Mouse (Mus musculus): Measurements from ENCODE around the gene Becn1. TPM values are rescaled to one million over a fixed set of nuclear protein-coding genes. Genes with fewer than 3 reads are reported as not detected.
A peak's percentile ranks its signal among the peaks of the same experiment; 100 is the strongest.

Becn1 gene
- total and polyA plus RNA-seq, 3 experiments, result 122 to 167 TPM; not detected in 1

DNA sequence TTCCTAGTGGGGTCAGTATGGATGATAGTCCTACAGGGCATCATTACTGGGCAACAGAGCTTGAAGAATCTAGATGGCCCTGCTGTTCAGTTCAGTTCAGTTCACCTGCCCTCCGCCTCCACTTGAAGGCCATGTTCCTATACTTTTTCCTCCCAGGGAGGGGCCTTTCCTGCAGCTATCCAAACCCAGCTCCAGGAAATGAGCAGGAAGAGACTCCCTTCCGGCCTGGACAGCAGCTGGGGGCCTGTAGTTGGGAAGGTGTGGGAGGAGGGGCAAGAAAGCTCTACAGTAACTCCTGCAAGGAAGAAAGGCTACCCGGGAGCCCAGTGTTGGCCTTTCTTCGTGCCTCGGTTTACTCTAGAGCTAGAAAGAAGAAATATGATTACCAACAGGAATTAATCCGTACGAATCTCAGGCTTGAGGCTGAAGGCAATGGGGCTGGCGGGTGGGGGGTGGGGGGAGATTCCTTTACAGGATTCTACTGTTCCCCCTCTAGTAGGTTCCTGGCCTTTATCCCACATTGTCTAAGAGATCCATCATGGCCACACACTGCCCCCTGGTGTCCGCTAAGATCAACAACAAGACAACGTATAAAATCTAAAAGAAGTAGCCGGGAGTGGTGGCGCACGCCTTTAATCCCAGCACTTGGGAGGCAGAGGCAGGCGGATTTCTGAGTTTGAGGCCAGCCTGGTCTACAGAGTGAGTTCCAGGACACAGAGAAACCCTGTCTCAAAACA lies 53.7 kb downstream of the Becn1 start:
- no peak for TF ChIP-seq TBP (IDR thresholded peaks at IDR 0.05; ENCODE audit: low read depth, low read length)
- TF ChIP-seq RAD21 (IDR thresholded peaks at IDR 0.05; ENCODE audit: low read depth, low read length), result peak; percentile 79
- no peak for TF ChIP-seq TAL1 (IDR thresholded peaks at IDR 0.05; ENCODE audit: low read length)
- TF ChIP-seq GATA1 (IDR thresholded peaks at IDR 0.05; ENCODE audit: low read depth, low read length), result no peak
- TF ChIP-seq USF2 (IDR thresholded peaks at IDR 0.05; ENCODE audit: borderline replicate concordance in 1 of 2, insufficient read depth in 1 of 2, low read depth in 1 of 2, low read length in 2 of 2), result no peak
- TF ChIP-seq ZKSCAN1 (IDR thresholded peaks at IDR 0.05; ENCODE audit: low read depth, low read length), result no peak
- TF ChIP-seq POLR2AphosphoS2 (IDR thresholded peaks at IDR 0.05; ENCODE audit: low read length), result no peak
- no peak for TF ChIP-seq SIN3A (IDR thresholded peaks at IDR 0.05; ENCODE audit: low read length)
- TF ChIP-seq CTCF (IDR thresholded peaks at IDR 0.05 in 2 of 3, conservative IDR thresholded peaks at IDR 0.05 in 1 of 3; ENCODE audit: control insufficient read depth in 1 of 3, insufficient read depth in 1 of 3, low read depth in 2 of 3, low read length in 3 of 3, poor library complexity in 1 of 3, severe bottlenecking in 1 of 3), result peak; percentile 39 to 82 (median 80); a peak in 5 of 6 replicates
- peak; percentile 86 for TF ChIP-seq ZC3H11A (IDR thresholded peaks at IDR 0.05; ENCODE audit: low read depth, low read length)
- no peak for TF ChIP-seq ZMIZ1 (IDR thresholded peaks at IDR 0.05; ENCODE audit: low read depth, low read length)
- peak; percentile 91 for TF ChIP-seq SMC3 (IDR thresholded peaks at IDR 0.05; ENCODE audit: low read depth, low read length)
- no peak for TF ChIP-seq JUND (IDR thresholded peaks at IDR 0.05; ENCODE audit: low read depth, low read length)
- no peak for TF ChIP-seq CHD1 (IDR thresholded peaks at IDR 0.05; ENCODE audit: low read depth, low read length)
- TF ChIP-seq EP300 (IDR thresholded peaks at IDR 0.05; ENCODE audit: low read depth in 1 of 2, low read length in 2 of 2), result no peak
- Histone ChIP-seq H3K27ac (ENCODE audit: control insufficient read depth, low read depth, low read length) (no peak overlapping the region), H3K27me3 (ENCODE audit: control insufficient read depth in 1 of 2, insufficient read depth in 2 of 2, low read length in 2 of 2) (peaks cover 0 to 1% of the 10 kb centered on the region in 2 experiments; a peak in 1 of 4 replicates), H3K9me3 (replicated peaks; ENCODE audit: insufficient read depth, low read length) (no peaks in the 10 kb centered on the region), H3K4me3 (ENCODE audit: control insufficient read depth in 1 of 2, insufficient read depth in 1 of 2, low read depth in 2 of 2, low read length in 2 of 2) (no peak overlapping the region), H3K79me2 (ENCODE audit: control insufficient read depth, insufficient read depth, low read length, poor library complexity) (no peaks in the 10 kb centered on the region), H3K9ac (ENCODE audit: control insufficient read depth, low read depth, low read length, poor library complexity, severe bottlenecking) (no peak overlapping the region), H3K4me1 (ENCODE audit: control insufficient read depth in 1 of 2, insufficient read depth in 2 of 2, low read length in 2 of 2) (peaks cover 0 to 6% of the 10 kb centered on the region in 2 experiments; a peak in 2 of 4 replicates), H3K36me3 (ENCODE audit: control insufficient read depth in 1 of 2, insufficient read depth in 2 of 2, low read length in 2 of 2) (peaks cover 0 to 4% of the 10 kb centered on the region in 2 experiments; a peak in 1 of 4 replicates)
- DNase-seq (ENCODE audit: low read depth, low spot score), result peak; percentile 88

DNA sequence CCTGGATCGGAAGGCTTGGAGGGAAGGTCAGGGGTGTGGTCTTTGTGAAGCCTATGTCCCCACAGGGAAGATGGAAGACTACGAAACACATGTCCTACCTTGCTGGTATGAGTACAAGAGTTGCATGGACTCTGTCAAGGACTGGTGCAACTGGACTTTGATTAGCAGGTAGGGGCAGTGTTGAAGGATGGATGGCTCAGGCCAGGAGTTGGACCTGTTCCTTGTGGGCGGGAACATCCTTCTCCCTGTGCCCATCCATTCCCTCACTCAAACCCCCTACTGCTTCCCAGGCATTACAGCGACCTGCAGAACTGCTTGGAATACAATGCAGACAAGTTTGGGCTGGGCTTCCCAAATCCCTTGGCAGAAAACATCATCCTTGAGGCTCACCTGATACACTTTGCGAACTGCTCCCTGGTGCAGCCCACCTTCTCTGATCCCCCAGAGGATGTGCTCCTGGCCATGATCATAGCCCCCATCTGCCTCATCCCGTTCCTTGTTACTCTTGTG lies 54.5 kb downstream of the Becn1 start:
- TF ChIP-seq ZMIZ1 (IDR thresholded peaks at IDR 0.05; ENCODE audit: low read depth, low read length), result no peak
- no peak for TF ChIP-seq MAX (IDR thresholded peaks at IDR 0.05; ENCODE audit: low read length)
- no peak for TF ChIP-seq TAL1 (IDR thresholded peaks at IDR 0.05; ENCODE audit: low read length)
- no peak for TF ChIP-seq ELF1 (IDR thresholded peaks at IDR 0.05; ENCODE audit: low read depth, low read length)
- TF ChIP-seq POLR2A (IDR thresholded peaks at IDR 0.05; ENCODE audit: control insufficient read depth in 1 of 2, insufficient read depth in 1 of 2, low read depth in 1 of 2, low read length in 2 of 2, poor library complexity in 1 of 2), result no peak
- no peak for TF ChIP-seq MEF2A (IDR thresholded peaks at IDR 0.05; ENCODE audit: extremely low read depth, insufficient replicate concordance, low read depth, low read length, poor library complexity, severe bottlenecking)
- no peak for TF ChIP-seq CTCF (IDR thresholded peaks at IDR 0.05 in 2 of 3, conservative IDR thresholded peaks at IDR 0.05 in 1 of 3; ENCODE audit: control insufficient read depth in 1 of 3, insufficient read depth in 1 of 3, low read depth in 2 of 3, low read length in 3 of 3, poor library complexity in 1 of 3, severe bottlenecking in 1 of 3)
- TF ChIP-seq TCF12 (IDR thresholded peaks at IDR 0.05; ENCODE audit: low read depth, low read length), result no peak
- TF ChIP-seq MYB (IDR thresholded peaks at IDR 0.05; ENCODE audit: low read depth, low read length), result no peak
- TF ChIP-seq EP300 (IDR thresholded peaks at IDR 0.05; ENCODE audit: low read depth in 1 of 2, low read length in 2 of 2), result no peak
- TF ChIP-seq SMC3 (IDR thresholded peaks at IDR 0.05; ENCODE audit: low read depth, low read length), result no peak
- TF ChIP-seq MYC (IDR thresholded peaks at IDR 0.05; ENCODE audit: low read depth, low read length), result no peak
- no peak for TF ChIP-seq POLR2AphosphoS5 (IDR thresholded peaks at IDR 0.05; ENCODE audit: borderline replicate concordance, low read depth, low read length)
- no peak for TF ChIP-seq USF1 (IDR thresholded peaks at IDR 0.05; ENCODE audit: low read depth, low read length)
- no peak for TF ChIP-seq KAT2A (conservative IDR thresholded peaks at IDR 0.05; ENCODE audit: low read depth, low read length)
- no peak for TF ChIP-seq ZKSCAN1 (IDR thresholded peaks at IDR 0.05; ENCODE audit: low read depth, low read length)
- TF ChIP-seq MXI1 (IDR thresholded peaks at IDR 0.05; ENCODE audit: low read depth, low read length), result no peak
- TF ChIP-seq MAZ (IDR thresholded peaks at IDR 0.05; ENCODE audit: low read depth, low read length), result no peak
- no peak for TF ChIP-seq E2F4 (IDR thresholded peaks at IDR 0.05; ENCODE audit: borderline replicate concordance, low read depth, low read length)
- Histone ChIP-seq H3K4me3 (ENCODE audit: control insufficient read depth in 1 of 2, insufficient read depth in 1 of 2, low read depth in 2 of 2, low read length in 2 of 2) (no peak overlapping the region), H3K4me1 (ENCODE audit: control insufficient read depth in 1 of 2, insufficient read depth in 2 of 2, low read length in 2 of 2) (peaks cover 0 to 6% of the 10 kb centered on the region in 2 experiments; a peak in 2 of 4 replicates), H3K27me3 (ENCODE audit: control insufficient read depth in 1 of 2, insufficient read depth in 2 of 2, low read length in 2 of 2) (peaks cover 0 to 4% of the 10 kb centered on the region in 2 experiments; a peak in 2 of 4 replicates), H3K36me3 (ENCODE audit: control insufficient read depth in 1 of 2, insufficient read depth in 2 of 2, low read length in 2 of 2) (peaks cover 0 to 2% of the 10 kb centered on the region in 2 experiments; a peak in 1 of 4 replicates), H3K9ac (ENCODE audit: control insufficient read depth, low read depth, low read length, poor library complexity, severe bottlenecking) (no peak overlapping the region), H3K9me3 (replicated peaks; ENCODE audit: insufficient read depth, low read length) (no peaks in the 10 kb centered on the region), H3K79me2 (ENCODE audit: control insufficient read depth, insufficient read depth, low read length, poor library complexity) (no peaks in the 10 kb centered on the region), H3K27ac (ENCODE audit: control insufficient read depth, low read depth, low read length) (no peak overlapping the region)
- no peak for DNase-seq (ENCODE audit: low read depth, low spot score)
